Mouse (Mus musculus) forelimb bud, embryonic 11.5 days (tissue): ENCODE measurements around the gene Olfr1254.

Source experiments
- DNase-seq: peaks from one replicate; pipeline ENCODE4 v3.0.0-alpha.2; 2012; ENCODE audit warnings: low read depth, low spot score

The Olfr1254 gene

DNA sequence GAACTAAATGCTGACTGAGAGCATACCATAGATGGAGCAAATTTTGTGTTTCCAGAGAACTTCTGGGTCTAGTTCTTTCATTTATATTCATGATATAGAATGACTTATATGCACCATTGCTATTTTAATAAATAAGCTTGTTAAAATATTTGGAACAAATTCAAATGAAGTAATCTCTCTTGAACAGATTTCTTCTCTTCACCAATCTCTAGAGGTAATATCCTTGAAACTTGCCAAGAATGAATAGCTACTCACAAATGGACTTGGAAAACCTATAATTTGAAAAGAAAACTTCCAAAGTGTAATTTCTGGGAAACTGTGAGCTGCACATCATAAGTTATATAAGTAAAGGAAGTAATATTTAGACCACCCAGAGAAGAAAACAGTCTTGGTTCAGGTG, at the start of gene Olfr1254:
Gene Olfr1254, minus strand, starts transcription at position 101 of the 400 bp plus-strand sequence.
- no peak for DNase-seq

DNA sequence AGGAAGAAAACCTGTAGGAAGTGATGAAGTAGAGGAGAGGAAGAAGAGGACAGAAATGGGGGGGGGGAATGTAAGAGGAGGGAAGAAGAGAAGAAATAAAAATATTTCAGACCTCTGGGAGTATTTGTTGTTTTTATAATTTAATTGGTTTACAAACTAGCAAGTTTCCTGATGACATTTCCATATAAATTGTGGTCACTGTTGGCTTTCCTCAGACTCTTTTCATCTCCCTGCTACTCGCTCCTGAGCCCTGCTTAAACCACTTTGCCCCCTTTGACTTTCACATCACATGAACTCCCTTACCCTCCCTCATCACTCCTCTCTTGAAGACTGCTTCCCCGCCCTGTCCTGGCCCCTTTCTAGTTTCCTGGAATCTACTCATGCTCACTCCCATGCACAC, 48.0 kb upstream of the Olfr1254 start, which contains the start of gene Olfr1256:
Gene Olfr1256, minus strand, starts transcription at position 101 of the 400 bp plus-strand sequence.
- no peak for DNase-seq

DNA sequence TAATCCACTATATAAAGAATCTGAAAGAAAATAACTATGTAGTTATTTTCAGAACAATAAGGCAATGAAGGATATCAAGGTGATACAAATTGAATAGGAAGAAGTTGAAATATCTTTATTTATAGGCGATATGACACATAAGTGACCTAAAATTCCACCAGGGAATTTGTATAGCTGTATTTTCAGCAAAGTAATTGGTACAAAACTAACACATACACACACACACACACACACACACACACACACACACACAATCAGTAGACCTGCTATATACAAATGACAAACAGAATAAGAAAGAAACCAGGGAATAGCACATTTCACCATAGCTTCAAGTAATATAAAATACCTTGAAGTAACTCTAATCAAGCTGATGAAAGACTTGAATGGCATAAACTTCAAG, 26.8 kb upstream of the Olfr1254 start:
- DNase-seq = no peak

DNA sequence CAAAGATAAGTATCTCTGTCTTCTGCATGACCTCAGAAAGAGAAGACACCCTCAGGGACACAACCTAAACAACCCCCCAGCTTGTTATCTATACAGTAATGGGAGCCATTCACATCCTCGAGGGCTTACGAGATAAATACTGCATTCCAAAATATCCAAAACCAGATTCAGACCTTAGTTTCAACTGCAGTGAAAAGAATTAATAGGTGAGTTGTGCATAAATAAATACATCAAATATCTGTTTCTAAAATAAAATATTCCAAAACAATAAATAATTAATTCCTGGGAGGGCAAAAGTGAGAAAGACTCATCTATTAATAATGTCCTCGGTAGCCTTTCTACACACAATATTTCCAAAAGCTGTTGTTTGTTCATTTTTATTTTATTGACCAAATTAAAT, 18.3 kb upstream of the Olfr1254 start, which contains the start of gene Olfr1255:
Gene Olfr1255, plus strand, starts transcription at position 301 of the 400 bp plus-strand sequence.
- DNase-seq = no peak

DNA sequence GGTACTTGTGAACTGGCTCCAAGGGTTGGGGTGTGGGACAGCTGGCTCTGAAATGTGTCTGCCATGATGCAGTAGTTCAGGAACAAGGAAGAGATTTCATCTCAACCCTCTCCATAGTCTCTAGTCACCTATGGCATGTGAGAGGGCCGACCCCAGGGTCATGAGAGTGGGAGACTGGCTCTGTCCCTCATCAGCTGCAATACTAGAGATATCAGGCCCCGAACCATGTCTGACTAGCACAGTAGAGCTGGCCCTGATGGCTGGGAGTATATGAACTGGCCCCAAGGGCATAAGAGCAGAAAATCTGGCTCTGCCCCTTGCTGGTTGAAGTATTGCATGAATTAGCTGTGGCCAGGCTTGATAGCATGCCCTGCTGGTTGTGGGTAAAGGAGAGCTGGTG, 17.3 kb upstream of the Olfr1254 start:
- DNase-seq = no peak

DNA sequence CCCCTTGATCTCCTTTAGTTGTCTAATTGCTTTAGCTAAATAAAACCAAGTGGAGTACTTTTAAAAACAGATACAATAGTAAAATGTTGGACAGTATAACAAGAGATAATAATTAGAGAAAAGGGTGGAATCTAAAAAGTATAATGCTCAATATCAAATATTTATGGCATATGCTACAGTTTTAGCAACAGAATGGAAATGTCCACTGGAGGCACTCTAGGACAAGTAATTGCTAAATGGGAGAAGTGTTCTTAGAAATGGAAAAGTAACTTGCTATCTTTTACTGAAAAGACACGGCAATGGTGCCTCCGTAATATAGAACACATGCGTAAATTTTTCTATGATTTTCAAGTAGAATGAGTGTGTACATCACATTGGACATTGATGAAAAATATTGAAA, 6.2 kb upstream of the Olfr1254 start:
- DNase-seq = no peak

DNA sequence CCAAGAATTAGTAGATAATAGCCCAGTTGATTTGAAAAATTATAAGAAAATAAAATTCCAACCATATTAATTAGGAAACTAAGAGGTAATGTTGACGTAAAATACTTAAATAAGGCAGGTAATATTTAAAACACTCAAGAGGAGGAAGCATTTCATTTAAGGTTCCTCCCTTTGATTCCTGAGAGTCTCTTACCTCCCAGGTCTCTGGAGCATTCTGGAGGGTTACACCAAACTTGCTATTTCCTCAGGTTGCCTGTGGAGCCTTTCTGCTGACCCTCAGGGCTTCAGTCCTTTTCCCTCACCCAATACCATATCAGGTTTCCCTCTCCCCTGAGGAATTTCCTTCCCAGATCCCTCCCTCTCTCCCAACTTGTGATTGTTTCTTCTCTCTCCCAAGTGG, 36.4 kb downstream of the Olfr1254 start, which contains the start of gene Olfr1253:
Gene Olfr1253, minus strand, starts transcription at position 101 of the 400 bp plus-strand sequence.
- DNase-seq = no peak
